Mouse (Mus musculus): ENCODE results near the gene Btrc. TPM values are rescaled to one million over a fixed set of nuclear protein-coding genes. Genes with fewer than 3 reads are reported as not detected.

The Btrc gene
- polyA plus RNA-seq, 1 experiment from 2014 or later = 36.2 TPM

- ATAC-seq (ENCODE audit: low read depth) = no peak
- Histone ChIP-seq H3K27me3 (ENCODE audit: control insufficient read depth, insufficient read depth, low read depth, low read length) (no peaks in the 10 kb centered on the region), H3K27ac (ENCODE audit: low read length) (no peak overlapping the region), H3K9me3 (ENCODE audit: control insufficient read depth, low read length) (no peaks in the 10 kb centered on the region), H3K4me3 (ENCODE audit: low read length) (no peak overlapping the region), H3K4me2 (ENCODE audit: low read depth, low read length) (no peak overlapping the region), H3K4me1 (replicated peaks; ENCODE audit: control insufficient read depth, insufficient read depth, low read length) (peaks cover 40% of the 10 kb centered on the region), H3K36me3 (ENCODE audit: control insufficient read depth, insufficient read depth, low read length) (peaks cover 9% of the 10 kb centered on the region), H3K9ac (ENCODE audit: low read length) (no peak overlapping the region)
- WGBS = 60% methylated on average over 14 of the region's 14 CpGs
Measured at GRCm38 (mm10) chr19:45577141-45577750, 213.7 kb downstream of the Btrc start.

GRCm38 (mm10) chr19:45578976-45579375 is 215.4 kb downstream of the Btrc start:
- H3K27me3 ChIP-seq (ENCODE audit: control insufficient read depth, insufficient read depth, low read depth, low read length) = no peaks in the 10 kb centered on the region
- WGBS = 85% methylated on average over 12 of the region's 12 CpGs
- H3K36me3 ChIP-seq (ENCODE audit: control insufficient read depth, insufficient read depth, low read length) = peaks cover 9% of the 10 kb centered on the region
- no peak for ATAC-seq (ENCODE audit: low read depth)
- no peak overlapping the region for H3K27ac ChIP-seq (ENCODE audit: low read length)
- no peaks in the 10 kb centered on the region for H3K9me3 ChIP-seq (ENCODE audit: control insufficient read depth, low read length)
- H3K4me2 ChIP-seq (ENCODE audit: low read depth, low read length) = no peak overlapping the region
- H3K4me3 ChIP-seq (ENCODE audit: low read length) = no peak overlapping the region
- no peak overlapping the region for H3K9ac ChIP-seq (ENCODE audit: low read length)
- H3K4me1 ChIP-seq (replicated peaks; ENCODE audit: control insufficient read depth, insufficient read depth, low read length) = peaks cover 42% of the 10 kb centered on the region

- Histone ChIP-seq H3K9ac (ENCODE audit: low read length) (no peak overlapping the region), H3K4me1 (replicated peaks; ENCODE audit: control insufficient read depth, insufficient read depth, low read length) (peaks cover 37% of the 10 kb centered on the region), H3K4me2 (ENCODE audit: low read depth, low read length) (no peak overlapping the region), H3K36me3 (ENCODE audit: control insufficient read depth, insufficient read depth, low read length) (peaks cover 9% of the 10 kb centered on the region), H3K9me3 (ENCODE audit: control insufficient read depth, low read length) (no peaks in the 10 kb centered on the region), H3K4me3 (ENCODE audit: low read length) (no peak overlapping the region), H3K27ac (ENCODE audit: low read length) (no peak overlapping the region), H3K27me3 (ENCODE audit: control insufficient read depth, insufficient read depth, low read depth, low read length) (no peaks in the 10 kb centered on the region)
- ATAC-seq (ENCODE audit: low read depth) = no peak
- WGBS = 85% methylated on average over 7 of the region's 7 CpGs
Measured at GRCm38 (mm10) chr19:45579416-45579815, 215.9 kb downstream of the Btrc start.

Other genes with a start within 250 kb of the Btrc start
- not detected in 2 replicates for gene Tlx1, start 213.1 kb upstream of the Btrc start, polyA plus RNA-seq (2015; fragmentation: Nextera tagmentation; extraction: Ambion mirVana)
- gene Lbx1, start 127.9 kb upstream of the Btrc start, polyA plus RNA-seq (2015; fragmentation: Nextera tagmentation; extraction: Ambion mirVana) = not detected in 2 replicates
- 17.4 and 18.7 TPM in 2 replicates for gene Poll, start 196.8 kb downstream of the Btrc start, polyA plus RNA-seq (2015; fragmentation: Nextera tagmentation; extraction: Ambion mirVana)
- gene Gm17018, start 196.9 kb downstream of the Btrc start, polyA plus RNA-seq (2015; fragmentation: Nextera tagmentation; extraction: Ambion mirVana) = 55.0 and 60.5 TPM in 2 replicates

All from lung, embryonic 16.5 days (tissue).